ENCODE assay signal across 16 mouse cellular contexts in the genomic region with DNA sequence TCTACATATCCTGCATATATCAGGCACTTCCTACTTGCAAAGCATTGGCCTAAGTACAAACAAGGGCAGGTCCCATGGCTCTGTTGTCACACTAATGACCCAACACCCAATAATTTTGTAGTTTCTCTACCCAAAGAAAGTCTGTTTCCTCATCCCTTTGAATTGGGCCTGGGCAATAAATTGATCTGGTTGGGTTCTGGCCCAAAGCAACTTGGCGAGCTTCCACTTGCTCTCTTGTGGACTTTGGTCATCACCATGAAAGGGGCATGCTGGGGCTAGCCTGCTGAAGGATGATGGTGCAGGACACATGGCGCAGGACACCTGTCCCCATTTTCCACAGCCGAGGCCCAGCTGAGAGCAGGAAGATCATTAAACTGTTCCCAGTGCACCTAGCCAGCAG.
DNase-seq lines count a peak whose midpoint lies in the region; ATAC-seq and TF ChIP-seq lines count a peak whose summit lies in the region.
"Had no signal": no experiment of that assay in that cellular context is flagged by ENCODE, and none has a peak within 500 bp of the region (broad histone marks: within the 10 kb centered on the region; RNA-seq: fewer than 3 reads in every experiment).

No protein-coding gene starts in this region.

- no peaks in the 10 kb centered on the region for H3K36me3 ChIP-seq in forebrain, embryonic 11.5 days (ENCODE audit: control insufficient read depth, insufficient read depth, low read length)
- no peaks in the 10 kb centered on the region for H3K36me3 ChIP-seq in forebrain, postnatal 0 days (ENCODE audit: insufficient read depth)
- peaks cover 5 to 33% of the 10 kb centered on the region in 2 experiments for H3K36me3 ChIP-seq in CH12.LX (replicated peaks in 1 of 2; ENCODE audit: control insufficient read depth in 1 of 2, insufficient read depth in 1 of 2, low read length in 1 of 2)
- no peaks in the 10 kb centered on the region for H3K36me3 ChIP-seq in hindbrain, embryonic 13.5 days
- no peaks in the 10 kb centered on the region for H3K36me3 ChIP-seq in midbrain, embryonic 16.5 days (ENCODE audit: control insufficient read depth, insufficient read depth, low read length)
- H3K36me3 ChIP-seq in heart, embryonic 12.5 days, result no peaks in the 10 kb centered on the region; the same call in 1 of the 2 replicates
- H3K36me3 ChIP-seq: lung, embryonic 15.5 days had no signal

- in situ Hi-C loops in CH12.LX (cut with MboI; ENCODE audit: low pct_ligation_motif_present, low pct_unique_long_range_greater_than_20kb, low sequenced_read_pairs), result no loop called here

- dilution Hi-C loops in CH12.LX (cut with MboI; ENCODE audit: extremely low pct_ligation_motif_present, extremely low pct_unique_long_range_greater_than_20kb, low sequenced_read_pairs), result no loop called here

- no peak overlapping the region for H3K4me2 ChIP-seq in forebrain, embryonic 11.5 days (ENCODE audit: low read depth, low read length, severe bottlenecking)
- H3K4me2 ChIP-seq in forebrain, postnatal 0 days (ENCODE audit: low read depth), result no peak overlapping the region
- no peak overlapping the region for H3K4me2 ChIP-seq in CH12.LX (ENCODE audit: insufficient read depth, low read depth, poor library complexity, severe bottlenecking)
- H3K4me2 ChIP-seq in hindbrain, embryonic 13.5 days, result no peak overlapping the region
- no peak overlapping the region for H3K4me2 ChIP-seq in midbrain, embryonic 16.5 days (ENCODE audit: low read length)
- no peak overlapping the region for H3K4me2 ChIP-seq in heart, embryonic 12.5 days
- H3K4me2 ChIP-seq: limb, embryonic 12.5 days; lung, embryonic 15.5 days had no signal

- H3K79me2 ChIP-seq in CH12.LX (replicated peaks; ENCODE audit: control insufficient read depth, extremely low read depth, insufficient read depth, poor library complexity, severe bottlenecking), result no peaks in the 10 kb centered on the region

- TF ChIP-seq CTCF in forebrain, postnatal 0 days (IDR thresholded peaks at IDR 0.05; ENCODE audit: low read depth), result no peak
- TF ChIP-seq CTCF in CH12.LX (conservative IDR thresholded peaks at IDR 0.05 in 1 of 2, IDR thresholded peaks at IDR 0.05 in 1 of 2; ENCODE audit: low read depth in 2 of 2, low read length in 2 of 2), result no peak

- no peak for ATAC-seq in forebrain, embryonic 11.5 days (replicated peaks; ENCODE audit: low FRiP score)
- no peak for ATAC-seq in forebrain, postnatal 0 days
- ATAC-seq in hindbrain, embryonic 13.5 days (ENCODE audit: low FRiP score), result no peak
- ATAC-seq in midbrain, embryonic 16.5 days, result no peak
- no peak for ATAC-seq in heart, embryonic 12.5 days (ENCODE audit: insufficient number of reproducible peaks, low FRiP score)
- ATAC-seq: intestine, embryonic 16.5 days had no signal

- H3K9me3 ChIP-seq in forebrain, embryonic 11.5 days (ENCODE audit: control insufficient read depth, low read length), result no peaks in the 10 kb centered on the region
- no peaks in the 10 kb centered on the region for H3K9me3 ChIP-seq in forebrain, postnatal 0 days (ENCODE audit: low read length)
- H3K9me3 ChIP-seq in CH12.LX (replicated peaks; ENCODE audit: low read length), result no peaks in the 10 kb centered on the region
- no peaks in the 10 kb centered on the region for H3K9me3 ChIP-seq in hindbrain, embryonic 13.5 days
- H3K9me3 ChIP-seq in midbrain, embryonic 16.5 days (replicated peaks; ENCODE audit: control insufficient read depth, low read length, poor library complexity, severe bottlenecking), result no peaks in the 10 kb centered on the region
- no peaks in the 10 kb centered on the region for H3K9me3 ChIP-seq in heart, embryonic 12.5 days (replicated peaks)
- H3K9me3 ChIP-seq: limb, embryonic 12.5 days; lung, embryonic 15.5 days had no signal

- no peak for TF ChIP-seq POLR2A in CH12.LX (IDR thresholded peaks at IDR 0.05; ENCODE audit: low read depth, low read length)

- DNase-seq in forebrain, embryonic 11.5 days (ENCODE audit: low spot score), result no peak
- DNase-seq in forebrain, postnatal 0 days, result no peak
- DNase-seq in CH12.LX (ENCODE audit: extremely low read depth), result no peak
- no peak for DNase-seq in frontal cortex, postnatal 10 days (ENCODE audit: low spot score in 2 of 2)
- DNase-seq in thymus, postnatal 25 days, result no peak
- DNase-seq: cerebellum, adult 9-10 months; gastrocnemius, adult 2 months; heart, adult 2 months; heart, postnatal 14 days had no signal

- TF ChIP-seq RAD21 in CH12.LX (IDR thresholded peaks at IDR 0.05; ENCODE audit: low read depth, low read length), result no peak

- H3K4me1 ChIP-seq in forebrain, embryonic 11.5 days (replicated peaks; ENCODE audit: control insufficient read depth, insufficient read depth, low read length), result peaks cover 58% of the 10 kb centered on the region
- peaks cover 26% of the 10 kb centered on the region for H3K4me1 ChIP-seq in forebrain, postnatal 0 days (ENCODE audit: insufficient read depth)
- peaks cover 37 to 99% of the 10 kb centered on the region in 2 experiments for H3K4me1 ChIP-seq in CH12.LX (ENCODE audit: control insufficient read depth in 1 of 2, insufficient read depth in 2 of 2)
- peaks cover 91% of the 10 kb centered on the region for H3K4me1 ChIP-seq in hindbrain, embryonic 13.5 days (replicated peaks)
- H3K4me1 ChIP-seq in midbrain, embryonic 16.5 days (ENCODE audit: control insufficient read depth, insufficient read depth, low read length), result peaks cover 60% of the 10 kb centered on the region
- H3K4me1 ChIP-seq in heart, embryonic 12.5 days (replicated peaks), result peaks cover 79% of the 10 kb centered on the region

- no peak overlapping the region for H3K4me3 ChIP-seq in forebrain, embryonic 11.5 days (ENCODE audit: low read depth, low read length)
- H3K4me3 ChIP-seq in forebrain, postnatal 0 days (ENCODE audit: low read depth, low read length), result no peak overlapping the region
- no peak overlapping the region for H3K4me3 ChIP-seq in CH12.LX (replicated peaks in 1 of 3; ENCODE audit: low read depth in 2 of 3, low read length in 2 of 3, poor library complexity in 1 of 3)
- H3K4me3 ChIP-seq in hindbrain, embryonic 13.5 days, result no peak overlapping the region
- no peak overlapping the region for H3K4me3 ChIP-seq in midbrain, embryonic 16.5 days (ENCODE audit: low read depth, low read length)
- no peak overlapping the region for H3K4me3 ChIP-seq in heart, embryonic 12.5 days
- H3K4me3 ChIP-seq: gastrocnemius, adult 2 months; heart, adult 2 months; left cerebral cortex, adult 2 months; limb, embryonic 12.5 days; lung, embryonic 15.5 days had no signal

- H3K27me3 ChIP-seq in forebrain, embryonic 11.5 days (ENCODE audit: control insufficient read depth, insufficient read depth, low read length), result no peaks in the 10 kb centered on the region
- no peaks in the 10 kb centered on the region for H3K27me3 ChIP-seq in forebrain, postnatal 0 days (ENCODE audit: insufficient read depth, low read length)
- H3K27me3 ChIP-seq in CH12.LX (replicated peaks), result no peaks in the 10 kb centered on the region
- no peaks in the 10 kb centered on the region for H3K27me3 ChIP-seq in hindbrain, embryonic 13.5 days
- no peaks in the 10 kb centered on the region for H3K27me3 ChIP-seq in midbrain, embryonic 16.5 days (ENCODE audit: control insufficient read depth, insufficient read depth, low read depth, low read length)
- H3K27me3 ChIP-seq in heart, embryonic 12.5 days (replicated peaks), result no peaks in the 10 kb centered on the region
- H3K27me3 ChIP-seq: limb, embryonic 12.5 days; lung, embryonic 15.5 days had no signal

- no peak for TF ChIP-seq EP300 in CH12.LX (IDR thresholded peaks at IDR 0.05; ENCODE audit: low read length)

- 93% methylated on average over 3 of the region's 3 CpGs for WGBS in forebrain, embryonic 11.5 days
- 96% methylated on average over 3 of the region's 3 CpGs for WGBS in forebrain, postnatal 0 days
- WGBS in hindbrain, embryonic 13.5 days, result 89% methylated on average over 3 of the region's 3 CpGs
- 91% methylated on average over 3 of the region's 3 CpGs for WGBS in midbrain, embryonic 16.5 days
- 90% methylated on average over 3 of the region's 3 CpGs for WGBS in heart, embryonic 12.5 days

- peak overlapping the region; percentile 95; the same call in 1 of the 2 replicates for H3K27ac ChIP-seq in forebrain, embryonic 11.5 days (ENCODE audit: low read depth, low read length)
- H3K27ac ChIP-seq in forebrain, postnatal 0 days (ENCODE audit: low read depth, low read length), result no peak overlapping the region
- 0 out of 2 replicates have a peak overlapping the region, but pooled peaks have one; percentile 5 for H3K27ac ChIP-seq in CH12.LX (ENCODE audit: insufficient read depth, low read depth)
- H3K27ac ChIP-seq in hindbrain, embryonic 13.5 days, result peak overlapping the region; percentile 91
- H3K27ac ChIP-seq in midbrain, embryonic 16.5 days (ENCODE audit: low read length), result peak overlapping the region; percentile 15; the same call in 1 of the 2 replicates
- H3K27ac ChIP-seq in heart, embryonic 12.5 days (ENCODE audit: poor library complexity, severe bottlenecking), result no peak overlapping the region
- H3K27ac ChIP-seq: gastrocnemius, adult 2 months; left cerebral cortex, adult 2 months; limb, embryonic 12.5 days; lung, embryonic 15.5 days had no signal

- H3K9ac ChIP-seq in forebrain, embryonic 11.5 days (ENCODE audit: low read length), result no peak overlapping the region
- no peak overlapping the region for H3K9ac ChIP-seq in forebrain, postnatal 0 days
- H3K9ac ChIP-seq in CH12.LX (ENCODE audit: insufficient read depth, low read depth), result no peak overlapping the region
- H3K9ac ChIP-seq in hindbrain, embryonic 13.5 days, result no peak overlapping the region
- no peak overlapping the region for H3K9ac ChIP-seq in midbrain, embryonic 16.5 days (ENCODE audit: low read depth, low read length)
- no peak overlapping the region for H3K9ac ChIP-seq in heart, embryonic 12.5 days
- H3K9ac ChIP-seq: limb, embryonic 12.5 days; lung, embryonic 15.5 days had no signal

TF ChIP-seq in CH12.LX, 34 proteins besides CTCF, POLR2A, EP300 and RAD21:
- no peak for TF ChIP-seq NELFE (IDR thresholded peaks at IDR 0.05; ENCODE audit: low read depth, low read length)
- no peak for TF ChIP-seq ZNF384 (IDR thresholded peaks at IDR 0.05; ENCODE audit: low read depth, low read length)
- no peak for TF ChIP-seq SMC3 (IDR thresholded peaks at IDR 0.05; ENCODE audit: low read depth, low read length)
- TF ChIP-seq HCFC1 (IDR thresholded peaks at IDR 0.05; ENCODE audit: low read depth, low read length), result no peak
- no peak for TF ChIP-seq RCOR1 (conservative IDR thresholded peaks at IDR 0.05; ENCODE audit: low read depth, low read length)
- peak; percentile 47; the same call in 1 of the 2 replicates for TF ChIP-seq ELF1 (IDR thresholded peaks at IDR 0.05; ENCODE audit: low read depth, low read length)
- TF ChIP-seq MAZ (IDR thresholded peaks at IDR 0.05; ENCODE audit: low read depth, low read length), result no peak
TF ChIP-seq in CH12.LX: peak in this region for 1.

Comparison
In these comparisons a context has a peak if more than half of its experiments do, and no peak if none do; other contexts are left out.
1. H3K27ac ChIP-seq: peak in forebrain, embryonic 11.5 days (single experiment), CH12.LX (single experiment), hindbrain, embryonic 13.5 days (single experiment) and midbrain, embryonic 16.5 days (single experiment); none in forebrain, postnatal 0 days (single experiment) and heart, embryonic 12.5 days (single experiment).